Comparison of ENCODE assay signal across 29 mouse cellular contexts in the genomic region with DNA sequence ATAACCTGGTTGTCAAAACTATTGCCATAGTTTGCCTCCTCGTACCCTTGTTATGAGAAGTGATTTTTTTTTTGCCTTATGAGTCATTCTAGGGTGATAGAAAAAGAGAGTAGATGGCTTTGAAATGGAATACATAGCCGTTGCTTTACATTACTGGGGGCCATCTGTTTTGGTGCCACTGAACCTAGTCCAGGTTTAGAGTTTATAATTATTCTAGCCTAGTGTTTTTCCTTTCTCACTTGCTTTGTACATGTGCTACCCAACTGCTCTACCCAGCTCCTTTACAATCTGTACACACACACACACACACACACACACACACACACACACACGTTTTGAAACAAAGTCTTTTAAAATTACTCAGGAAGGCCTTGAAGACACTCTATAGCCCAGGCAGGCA.
"Had no signal": no experiment of that assay in that cellular context is flagged by ENCODE, and none has a peak within 500 bp of the region (broad histone marks: within the 10 kb centered on the region; RNA-seq: fewer than 3 reads in every experiment).

No protein-coding gene starts in this region.

- H3K4me3 ChIP-seq: embryonic facial prominence, embryonic 10.5 days; embryonic facial prominence, embryonic 12.5 days; embryonic facial prominence, embryonic 13.5 days; embryonic facial prominence, embryonic 15.5 days; erythroblast, embryonic 14.5 days; forebrain, embryonic 10.5 days; forebrain, embryonic 12.5 days; forebrain, embryonic 13.5 days; forebrain, embryonic 15.5 days; gastrocnemius, adult 2 months; heart, adult 2 months had no signal

- H3K27ac ChIP-seq: embryonic facial prominence, embryonic 10.5 days; embryonic facial prominence, embryonic 12.5 days; embryonic facial prominence, embryonic 13.5 days; embryonic facial prominence, embryonic 15.5 days; forebrain, embryonic 10.5 days; forebrain, embryonic 12.5 days; forebrain, embryonic 13.5 days; forebrain, embryonic 15.5 days; gastrocnemius, adult 2 months; heart, adult 2 months had no signal

- DNase-seq: cerebellum, adult 2 months; cerebellum, adult 8-10 months; cerebellum, adult 9-10 months; cerebellum, adult 9-11 months; cerebellum, postnatal 10 days; cerebellum, postnatal 14 days; cerebellum, postnatal 25 days; cerebellum, postnatal 36 days; embryo, embryonic 11 days; forebrain, postnatal 0 days; gastrocnemius, adult 2 months; gastrocnemius, postnatal 10 days; gastrocnemius, postnatal 14 days; gastrocnemius, postnatal 25 days; gastrocnemius, postnatal 36 days; heart, adult 11 months; heart, adult 18-20 months; heart, adult 2 months had no signal

- ATAC-seq: forebrain, embryonic 13.5 days; forebrain, embryonic 14.5 days; forebrain, embryonic 15.5 days; forebrain, embryonic 16.5 days; forebrain, postnatal 0 days had no signal
